Mouse (Mus musculus) frontal cortex, adult (tissue): ENCODE data around the gene Edn1.

Experiments used
- ATAC-seq: cut with Nextera tagmentation; 2 replicates; pipeline ENCODE4 v1.9.2; 2017; ENCODE audit warnings: mild to moderate bottlenecking, moderate library complexity, mixed read lengths; ENCODE audit not compliant: low TSS enrichment

The Edn1 gene

DNA sequence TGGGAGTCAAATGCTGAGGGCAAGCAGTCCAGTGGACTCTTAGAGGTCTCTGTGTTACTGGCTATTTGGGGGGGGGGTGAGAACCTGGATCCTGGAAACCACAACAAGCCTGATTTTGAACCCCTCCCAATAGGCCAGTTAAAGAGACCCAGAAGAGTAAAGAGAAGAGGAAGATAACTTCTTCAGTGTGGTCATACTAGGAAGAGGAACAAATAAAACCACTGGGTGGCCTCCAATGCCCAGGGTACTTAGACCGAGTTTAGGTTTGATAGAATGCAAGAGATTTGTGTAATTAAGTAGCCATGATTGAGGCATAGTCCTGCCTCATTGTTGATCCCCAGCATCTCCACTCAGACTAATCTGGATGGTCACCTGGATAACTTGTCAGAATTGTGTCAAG lies 14.4 kb downstream of the Edn1 start:
- ATAC-seq: no peak

DNA sequence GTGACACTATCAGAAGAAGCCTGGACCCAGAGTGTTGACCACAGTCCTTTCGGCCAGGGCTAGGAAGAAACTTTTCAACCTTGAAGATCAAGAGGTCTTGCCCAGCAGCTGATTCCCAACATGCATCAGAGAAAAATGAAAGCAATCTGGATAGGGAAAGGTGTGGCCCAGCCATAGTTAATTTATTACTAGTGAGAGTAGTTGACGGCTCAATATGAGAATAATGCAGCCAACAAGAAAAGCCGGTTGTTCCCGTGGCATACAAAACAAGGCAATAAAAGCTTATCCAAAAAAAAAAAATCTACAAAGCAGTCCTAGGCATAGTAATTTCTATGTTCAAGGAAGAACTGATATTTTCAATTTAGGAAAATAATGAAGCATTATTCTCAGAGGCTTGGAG lies 16.5 kb downstream of the Edn1 start:
- no peak for ATAC-seq

DNA sequence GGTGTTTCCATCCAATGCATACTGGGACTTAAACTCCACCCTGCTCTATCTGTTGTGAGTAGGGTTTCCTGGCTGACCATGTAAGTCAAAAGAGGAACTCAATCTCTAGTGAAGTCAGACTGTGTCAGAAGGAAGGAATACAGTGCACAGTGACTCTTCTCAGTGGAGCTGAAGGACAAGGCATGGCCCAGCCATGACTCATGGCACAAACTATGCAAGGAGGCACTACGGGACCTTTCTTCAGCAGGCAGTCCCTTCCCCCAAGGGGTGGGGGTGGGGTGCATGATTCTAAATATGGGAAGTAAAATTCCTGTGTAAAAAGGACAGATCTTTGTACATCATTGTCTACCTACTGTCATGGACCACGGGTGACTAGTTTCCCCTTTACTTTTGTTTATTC lies 27.3 kb downstream of the Edn1 start:
- no peak for ATAC-seq

GRCm38 (mm10) chr13:42331104-42331503 lies 29.8 kb downstream of the Edn1 start:
- no peak for ATAC-seq

DNA sequence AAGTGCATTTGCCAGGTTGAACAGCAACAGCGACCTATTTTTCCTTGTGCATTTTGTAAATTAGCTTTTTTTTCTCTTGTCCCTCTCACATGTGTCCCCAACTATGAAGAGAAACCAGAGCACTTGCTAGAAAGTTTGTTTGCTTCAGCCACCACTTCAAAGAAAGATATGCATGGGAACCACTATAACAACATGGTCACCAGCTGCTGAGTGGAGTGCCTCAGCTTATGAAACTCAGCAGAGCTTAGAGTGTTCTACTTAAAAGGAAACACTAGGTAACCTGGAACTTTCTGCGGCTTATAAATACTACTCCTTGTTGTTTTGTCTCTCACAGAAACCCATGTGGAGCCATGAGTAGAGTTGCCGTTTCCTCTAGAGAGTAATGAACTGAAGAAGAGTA lies 33.7 kb downstream of the Edn1 start:
- ATAC-seq: no peak

GRCm38 (mm10) chr13:42336414-42336813 lies 35.1 kb downstream of the Edn1 start:
- no peak for ATAC-seq

GRCm38 (mm10) chr13:42337072-42337471 lies 35.8 kb downstream of the Edn1 start:
- ATAC-seq: no peak

- ATAC-seq: no peak
Measured at GRCm38 (mm10) chr13:42339466-42339865, 38.2 kb downstream of the Edn1 start.

DNA sequence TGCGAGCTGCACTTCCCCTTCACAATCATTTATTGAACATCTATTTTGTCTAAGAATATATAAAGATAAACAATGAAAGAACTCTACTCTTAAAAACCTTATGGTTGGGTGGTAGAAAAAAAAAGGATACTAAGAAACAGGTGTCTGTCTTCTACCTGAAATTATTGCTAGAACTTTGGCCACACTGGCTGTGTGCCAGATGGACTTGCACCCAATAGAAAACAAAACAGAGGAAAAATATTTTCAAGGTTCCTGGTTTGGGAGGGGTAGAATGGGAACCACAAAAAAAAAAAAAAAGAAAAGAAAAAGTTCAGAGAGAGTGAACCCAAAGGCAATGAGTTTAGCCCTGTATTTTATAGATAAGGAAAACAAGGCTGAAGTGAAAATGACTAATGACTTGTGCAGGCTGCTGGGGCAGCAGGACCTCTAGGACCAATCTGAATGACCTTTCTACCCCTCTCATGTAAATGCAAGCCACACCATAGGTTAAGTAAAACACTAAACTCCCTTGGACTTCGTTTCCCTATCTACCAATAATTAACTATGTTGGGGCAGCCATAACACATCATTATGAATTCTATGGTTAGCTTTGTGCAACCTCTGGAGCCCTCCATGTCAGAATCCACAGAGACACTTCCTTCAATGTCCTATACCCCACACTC lies 40.7 kb downstream of the Edn1 start:
- no peak for ATAC-seq

GRCm38 (mm10) chr13:42345439-42345838 lies 44.2 kb downstream of the Edn1 start:
- no peak for ATAC-seq

DNA sequence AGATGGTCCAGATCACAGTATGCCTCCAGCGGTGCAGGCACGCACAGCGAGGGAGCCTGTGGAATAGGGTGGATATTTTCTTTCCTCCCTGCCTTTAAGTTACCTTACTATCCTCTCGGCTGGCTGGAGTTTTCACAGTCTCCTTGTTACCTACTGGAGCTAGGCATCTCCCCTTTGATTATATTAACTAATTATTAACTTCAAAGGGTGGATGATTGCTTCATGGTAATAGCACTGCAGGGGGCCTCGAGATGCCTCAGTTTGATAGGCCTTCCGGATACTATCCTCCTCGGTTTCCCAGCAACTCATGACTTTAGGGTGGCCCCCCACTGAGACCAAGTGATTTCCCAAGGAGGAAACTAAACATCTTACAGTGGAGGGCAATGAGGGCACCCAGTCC lies 45.1 kb downstream of the Edn1 start:
- ATAC-seq: no peak

- no peak for ATAC-seq
Measured at GRCm38 (mm10) chr13:42351675-42352074, 50.4 kb downstream of the Edn1 start.
